Mouse (Mus musculus): ENCODE measurements around the gene Cyb561d1.

DNA sequence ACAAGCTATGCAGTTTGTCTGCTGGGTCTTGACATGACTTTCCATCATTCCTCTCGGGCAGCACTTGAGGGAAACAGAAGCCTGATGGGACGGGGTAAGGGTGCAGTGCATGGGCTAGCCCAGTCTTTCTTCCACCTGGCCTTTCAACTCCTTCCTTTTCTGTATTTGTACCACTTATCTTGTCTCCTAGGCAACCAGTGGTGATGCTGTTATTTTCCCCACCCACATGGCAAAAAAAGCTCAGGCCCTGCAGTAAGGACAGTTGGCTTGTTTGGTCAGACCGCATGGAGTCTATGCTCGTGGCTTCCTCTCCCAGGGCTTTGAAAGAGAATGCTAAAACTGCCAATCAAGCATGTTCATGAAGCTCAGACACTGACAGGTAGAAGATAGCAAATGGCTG, 7.3 kb downstream of the Cyb561d1 start:
- TF ChIP-seq CTCF (conservative IDR thresholded peaks at IDR 0.05; ENCODE audit: low read length) (no peak), POU5F1 (IDR thresholded peaks at IDR 0.05; ENCODE audit: borderline replicate concordance, low read length) (no peak), NANOG (IDR thresholded peaks at IDR 0.05; ENCODE audit: borderline replicate concordance, low read length) (no peak)

Measured in E14TG2a.4 (cell line).